Mouse (Mus musculus) embryonic fibroblast, embryonic 13.5 days (primary cell): Measurements from ENCODE around the gene Ahctf1.

Experiments
- CTCF ChIP-seq: IDR thresholded peaks from 2 replicates; pipeline ENCODE4 v1.5.1; 2011; ENCODE audit warnings: mild to moderate bottlenecking, control low read depth, low read length, moderate library complexity, borderline replicate concordance; ENCODE audit not compliant: insufficient read depth
- POLR2A ChIP-seq: IDR thresholded peaks from 2 replicates; pipeline ENCODE4 v1.6.1; 2011; ENCODE audit warnings: low read depth, mild to moderate bottlenecking, control low read depth, low read length, moderate library complexity

- TF ChIP-seq CTCF (no peak), POLR2A (no peak)
Measured at GRCm38 (mm10) chr1:179787281-179787680, 16.2 kb downstream of the Ahctf1 start.
